9 mouse cellular contexts compared by ENCODE assay signal in genomic region chrX:8893182-8893651, GRCm38 (mm10). TPM values are rescaled to one million over a fixed set of nuclear protein-coding genes. Genes with fewer than 3 reads are reported as not detected.
DNase-seq lines count a peak whose midpoint lies in the region; ATAC-seq and TF ChIP-seq lines count a peak whose summit lies in the region.
"Had no signal": no experiment of that assay in that cellular context is flagged by ENCODE, and none has a peak within 500 bp of the region (broad histone marks: within the 10 kb centered on the region; RNA-seq: fewer than 3 reads in every experiment).

No protein-coding gene starts in this region.

- H3K27me3 ChIP-seq in limb, embryonic 13.5 days, result no peaks in the 10 kb centered on the region

- peak overlapping the region; percentile 60 for H3K4me3 ChIP-seq in limb, embryonic 13.5 days
- peak overlapping the region; percentile 53 for H3K4me3 ChIP-seq in olfactory bulb, adult 2 months (ENCODE audit: insufficient read depth, low read depth, low read length)

- H3K36me3 ChIP-seq in limb, embryonic 13.5 days, result no peaks in the 10 kb centered on the region

- H3K9ac ChIP-seq in limb, embryonic 13.5 days, result peak overlapping the region; percentile 84

- TF ChIP-seq POLR2A in olfactory bulb, adult 2 months (IDR thresholded peaks at IDR 0.05; ENCODE audit: insufficient read depth, low read depth, low read length), result no peak; the same call in 1 of the 2 replicates

- peak; percentile 9 for DNase-seq in layer of hippocampus, adult 11-12 months (ENCODE audit: low spot score)
- no peak for DNase-seq in layer of hippocampus, adult 9-11 months
- peak; percentile 11 for DNase-seq in heart, postnatal 4 days
- DNase-seq in gastrocnemius, postnatal 36 days, result no peak

- intact Hi-C loops in gastrocnemius, postnatal 36 days (cut with DNase I), result no loop called here

- H3K4me1 ChIP-seq in limb, embryonic 13.5 days, result no peaks in the 10 kb centered on the region
- H3K4me1 ChIP-seq in olfactory bulb, adult 2 months (ENCODE audit: control insufficient read depth, insufficient read depth, low read length), result no peaks in the 10 kb centered on the region

- peak overlapping the region; percentile 88 for H3K27ac ChIP-seq in limb, embryonic 13.5 days
- H3K27ac ChIP-seq in olfactory bulb, adult 2 months (ENCODE audit: insufficient read depth, low read depth, low read length), result peak overlapping the region; percentile 27

- no peak for TF ChIP-seq CTCF in olfactory bulb, adult 2 months (IDR thresholded peaks at IDR 0.05; ENCODE audit: insufficient read depth, low read depth, low read length)

- H3K9me3 ChIP-seq in limb, embryonic 13.5 days, result no peaks in the 10 kb centered on the region

- ATAC-seq in activated CD4-positive, CD25-positive, alpha-beta regulatory T cell, adult 4 months, result peak; percentile 29
- peak; percentile 19 for ATAC-seq in common myeloid progenitor, adult 5-6 weeks (replicated peaks; ENCODE audit: low read depth, poor library complexity, severe bottlenecking)
- peak; percentile 73 for ATAC-seq in limb, embryonic 13.5 days (ENCODE audit: low FRiP score, low read depth)

- peak overlapping the region; percentile 68 for H3K4me2 ChIP-seq in limb, embryonic 13.5 days (replicated peaks)

- 24% methylated on average over 20 of the region's 42 CpGs for WGBS in limb, embryonic 13.5 days
- 24% methylated on average over 42 of the region's 42 CpGs for WGBS in olfactory bulb, adult 2 months

RNA-seq across cellular contexts. Expression of gene B630019K06Rik, which starts 1.0 kb away (rescaled TPM):
- under 1 TPM in 1 of 2 experiments, not detected in 1; 0.42 TPM for polyA plus RNA-seq in activated CD4-positive, CD25-positive, alpha-beta regulatory T cell, adult 4 months (2017; shearing (Covaris generic))
- total RNA-seq in common myeloid progenitor, adult 5-6 weeks (2017), result 1.5 TPM in 1 of 2 replicates, not detected in the other
- 1 to 10 TPM; 1.8 to 2.0 TPM for total RNA-seq in heart, postnatal 4 days (2021)
- 5.2 and 5.6 TPM in 2 replicates for polyA plus RNA-seq in limb, embryonic 13.5 days (2015; fragmentation: Nextera tagmentation; extraction: Ambion mirVana)
- polyA plus RNA-seq in olfactory bulb, adult 2 months (2012; ENCODE audit: insufficient read depth, insufficient read length, low replicate concordance, missing spikeins), result not detected in 2 replicates
- under 1 TPM; 0.36 to 0.42 TPM for total RNA-seq in gastrocnemius, postnatal 36 days (2021)

RNA-seq across cellular contexts. Expression of gene Gm5751, which starts 19.2 kb away (rescaled TPM):
- polyA plus RNA-seq in activated CD4-positive, CD25-positive, alpha-beta regulatory T cell, adult 4 months (2017; shearing (Covaris generic)), result not detected
- not detected in 2 replicates for total RNA-seq in common myeloid progenitor, adult 5-6 weeks (2017)
- total RNA-seq in heart, postnatal 4 days (2021), result not detected
- not detected in 2 replicates for polyA plus RNA-seq in limb, embryonic 13.5 days (2015; fragmentation: Nextera tagmentation; extraction: Ambion mirVana)
- not detected in 2 replicates for polyA plus RNA-seq in olfactory bulb, adult 2 months (2012; ENCODE audit: insufficient read depth, insufficient read length, low replicate concordance, missing spikeins)
- not detected for total RNA-seq in gastrocnemius, postnatal 36 days (2021)
- total RNA-seq: left cerebral cortex, adult 8-10 months had no signal

RNA-seq across cellular contexts. Expression of gene Gm6592, which starts 49.4 kb away (rescaled TPM):
- not detected for polyA plus RNA-seq in activated CD4-positive, CD25-positive, alpha-beta regulatory T cell, adult 4 months (2017; shearing (Covaris generic))
- total RNA-seq in common myeloid progenitor, adult 5-6 weeks (2017), result not detected in 2 replicates
- total RNA-seq in heart, postnatal 4 days (2021), result not detected
- polyA plus RNA-seq in limb, embryonic 13.5 days (2015; fragmentation: Nextera tagmentation; extraction: Ambion mirVana), result not detected in 2 replicates
- not detected in 2 replicates for polyA plus RNA-seq in olfactory bulb, adult 2 months (2012; ENCODE audit: insufficient read depth, insufficient read length, low replicate concordance, missing spikeins)
- total RNA-seq in gastrocnemius, postnatal 36 days (2021), result not detected
- total RNA-seq: left cerebral cortex, adult 8-10 months had no signal

Comparison
In these comparisons a context has a peak if more than half of its experiments do, and no peak if none do; other contexts are left out.
1. DNase-seq: peak in layer of hippocampus, adult 11-12 months (single experiment) and heart, postnatal 4 days (single experiment); none in layer of hippocampus, adult 9-11 months (single experiment) and gastrocnemius, postnatal 36 days (0 of 2).
2. ATAC-seq: peak in every context shown above with its lines; median percentile 73 in limb, embryonic 13.5 days; 29 in activated CD4-positive, CD25-positive, alpha-beta regulatory T cell, adult 4 months; 19 in common myeloid progenitor, adult 5-6 weeks.